Mouse (Mus musculus) adrenal gland (tissue): ENCODE measurements around the gene Mgea5.

Source experiments
- intact Hi-C: fragments of 180-260 bp; cut with DNase I; formaldehyde crosslinking; loops from one replicate; pipeline ENCODE4 v1.15.1; 2025

Gene Mgea5

DNA sequence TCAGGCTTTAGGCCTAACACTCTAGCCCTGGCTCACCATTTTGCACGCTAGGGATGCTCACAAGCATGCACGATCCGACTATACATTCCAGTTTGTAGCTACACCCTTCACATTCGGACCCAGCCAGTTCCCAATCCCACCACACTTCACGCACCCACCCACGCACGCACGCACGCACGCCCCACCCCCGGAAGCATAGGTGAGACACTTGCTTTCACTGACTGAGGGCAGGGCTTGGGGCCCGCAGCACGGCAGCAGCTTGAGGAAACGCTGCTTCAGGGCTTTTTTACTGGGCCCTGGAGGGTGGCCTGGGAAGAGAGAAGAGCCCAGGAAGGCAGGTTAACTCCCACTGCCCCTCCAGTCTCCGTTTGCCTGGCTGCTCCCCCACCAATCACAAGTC is 13.2 kb upstream of the Mgea5 start:
- intact Hi-C loops = no loop called here

DNA sequence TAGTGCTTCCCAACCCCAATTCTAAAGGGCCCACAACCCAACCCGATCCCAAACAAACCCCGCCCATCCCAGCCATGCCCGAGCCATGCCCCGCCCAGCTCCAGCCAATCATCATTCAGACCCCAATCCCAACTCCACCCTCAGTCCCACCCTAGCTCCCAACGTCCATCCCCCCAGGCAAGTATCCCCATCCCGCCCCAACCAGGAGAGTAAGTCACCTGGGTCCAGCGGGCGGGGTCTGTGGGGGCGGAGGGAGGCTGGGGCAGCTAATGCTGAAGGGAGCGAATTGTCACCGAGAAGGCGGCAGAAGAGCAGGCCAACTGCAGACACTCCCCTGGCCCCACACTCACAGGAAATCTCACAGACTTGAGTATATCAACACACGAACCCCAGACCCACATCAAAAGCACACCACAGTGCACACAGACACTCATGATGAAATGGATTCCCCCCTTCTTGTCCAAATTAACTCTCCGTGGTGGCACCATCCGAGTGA is 12.5 kb upstream of the Mgea5 start:
- intact Hi-C loops = no loop called here

DNA sequence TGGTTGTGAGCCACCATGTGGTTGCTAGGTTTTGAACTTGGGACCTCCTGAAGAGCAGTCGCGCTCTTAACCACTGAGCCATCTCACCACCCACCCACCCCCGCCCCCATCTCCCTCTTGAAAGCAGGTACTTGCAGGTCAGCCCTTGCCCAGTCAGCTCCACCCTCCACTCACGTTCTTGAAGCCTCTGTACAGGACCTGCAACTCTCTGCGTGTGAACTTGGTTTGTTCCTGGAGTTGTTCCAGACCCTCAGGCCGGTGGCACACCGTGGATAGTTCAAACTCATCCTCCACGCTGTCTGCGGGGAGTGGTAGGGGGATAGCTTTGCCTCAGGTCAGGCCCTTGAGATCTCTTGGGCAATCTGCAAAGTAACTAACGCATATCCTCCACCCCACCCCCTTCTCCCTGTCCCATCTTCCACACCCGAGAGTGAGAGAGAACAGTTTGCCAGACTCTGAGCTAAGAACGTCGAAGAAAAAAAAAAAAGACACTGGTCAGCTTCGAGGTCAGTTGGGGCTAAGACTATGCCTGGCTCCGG is 11.8 kb upstream of the Mgea5 start:
- intact Hi-C loops = no loop called here

DNA sequence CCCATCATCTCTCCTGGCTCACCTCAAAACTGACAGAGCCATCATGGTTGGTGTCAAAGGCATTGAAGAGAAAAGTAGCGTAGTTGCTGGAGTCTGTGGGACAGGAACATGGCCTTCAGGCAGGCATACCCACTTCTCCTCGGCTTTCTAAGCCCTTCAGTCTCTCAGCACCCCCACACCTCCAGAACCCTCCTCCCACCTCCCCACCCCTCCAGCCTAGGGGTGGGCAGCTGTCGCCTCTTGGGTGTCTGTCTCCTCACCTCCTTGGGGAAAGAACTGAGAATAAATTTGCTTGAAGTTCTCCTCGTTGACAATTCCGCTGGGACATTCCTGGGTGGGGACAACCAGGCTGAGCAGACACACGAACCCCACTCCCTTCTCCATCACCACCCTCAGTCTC is 11.1 kb upstream of the Mgea5 start:
- intact Hi-C loops = no loop called here

DNA sequence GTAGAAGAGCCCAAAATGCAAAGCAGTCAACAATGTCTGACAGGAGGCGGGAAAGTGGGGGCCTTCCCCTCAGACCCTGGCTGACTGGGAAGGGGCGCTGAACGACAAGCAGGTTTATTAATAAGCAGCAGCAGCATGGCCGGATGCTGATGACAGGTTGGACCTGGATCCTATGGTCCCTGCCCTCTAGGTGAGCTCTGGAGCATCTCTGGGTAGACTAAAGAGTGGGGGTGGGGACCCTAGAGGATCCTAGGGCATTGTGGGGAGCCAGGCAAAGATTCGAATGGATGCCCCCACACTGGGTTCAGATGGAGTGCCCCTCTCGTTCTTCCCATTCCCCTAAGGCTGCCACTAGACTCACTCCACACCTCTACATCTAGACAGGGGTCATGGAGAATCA is 8.8 kb upstream of the Mgea5 start:
- intact Hi-C loops = no loop called here

DNA sequence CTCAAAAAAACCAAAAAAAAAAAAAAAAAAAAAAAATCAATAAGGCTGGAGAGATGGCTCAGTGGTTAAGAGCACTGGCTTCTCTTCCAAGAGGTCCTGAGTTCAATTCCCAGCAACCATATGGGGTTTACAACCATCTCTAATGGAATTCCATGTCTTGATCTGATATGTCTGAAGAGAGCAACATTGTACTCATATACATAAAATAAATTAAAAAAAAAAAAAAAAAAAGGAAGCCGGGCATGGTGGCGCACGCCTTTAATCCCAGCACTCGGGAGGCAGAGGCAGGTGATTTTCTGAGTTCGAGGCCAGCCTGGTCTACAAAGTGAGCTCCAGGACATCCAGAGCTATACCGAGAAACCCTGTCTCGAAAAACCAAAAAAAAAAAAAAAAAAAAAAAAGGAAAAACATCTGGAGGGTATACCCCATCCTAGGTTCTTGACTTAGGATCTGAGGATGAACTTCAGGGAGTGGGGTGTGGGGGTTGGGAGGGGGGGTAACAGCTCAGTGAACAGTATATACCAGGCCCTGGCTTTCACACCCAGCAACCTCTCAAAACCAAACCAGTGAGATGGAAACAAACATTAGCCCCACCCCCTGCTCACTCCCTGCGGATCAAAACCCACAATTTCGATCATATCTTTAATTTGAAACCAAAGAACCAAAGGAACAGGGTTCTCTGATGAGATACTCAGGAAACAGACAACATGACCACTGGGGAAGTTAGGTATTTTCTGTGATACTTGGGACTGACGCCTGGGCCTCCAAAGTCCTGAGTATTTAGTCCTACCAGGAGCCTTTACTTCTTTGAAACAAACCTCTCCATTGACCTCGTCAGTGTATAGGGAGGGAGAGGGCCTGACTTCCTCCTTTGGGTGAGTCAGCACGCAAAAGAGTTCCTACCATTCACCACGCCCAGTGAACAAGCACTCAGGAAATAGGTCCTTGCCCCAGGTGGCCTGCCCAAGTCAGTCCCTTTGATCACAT is 6.5 kb upstream of the Mgea5 start:
- intact Hi-C loops = no loop called here

DNA sequence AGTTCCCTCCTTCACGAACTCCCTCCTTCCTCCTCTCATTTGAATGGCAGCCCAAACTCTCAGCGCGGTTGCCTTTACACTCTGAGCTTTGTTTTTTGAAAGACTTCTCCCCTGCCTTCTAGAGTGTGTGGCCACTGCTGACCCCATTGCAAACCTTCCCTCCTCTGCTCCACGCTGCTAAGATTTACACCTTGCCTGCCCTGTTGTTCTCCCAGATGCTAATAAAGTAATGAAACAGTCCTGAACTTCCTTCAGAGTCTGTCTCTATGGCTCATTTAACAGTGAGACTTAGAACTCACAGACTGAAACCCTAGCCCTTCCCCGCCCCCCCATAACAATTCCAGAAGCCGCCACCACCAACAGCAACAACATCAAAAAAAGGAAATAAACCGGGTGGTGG is 5.7 kb upstream of the Mgea5 start:
- intact Hi-C loops = no loop called here

DNA sequence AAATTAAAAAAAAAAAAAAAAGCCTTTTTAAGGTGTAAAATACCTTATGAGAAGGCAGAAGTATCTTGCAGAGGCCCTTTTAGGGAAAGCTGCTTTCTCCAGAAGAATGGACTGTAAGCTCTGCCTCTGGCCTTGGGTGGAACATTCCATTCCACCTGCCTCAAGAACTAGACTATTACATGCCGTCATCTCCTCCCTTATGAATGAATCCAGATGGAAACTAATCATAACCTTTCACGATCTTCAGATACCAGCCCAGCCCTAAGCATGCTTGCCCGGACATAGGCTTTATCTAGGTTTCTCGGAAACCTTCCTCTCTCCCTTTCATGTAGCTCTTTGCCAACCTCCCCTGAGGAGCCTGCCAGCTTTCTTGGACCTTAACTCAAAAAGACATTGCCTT is 4.7 kb upstream of the Mgea5 start:
- intact Hi-C loops = no loop called here

DNA sequence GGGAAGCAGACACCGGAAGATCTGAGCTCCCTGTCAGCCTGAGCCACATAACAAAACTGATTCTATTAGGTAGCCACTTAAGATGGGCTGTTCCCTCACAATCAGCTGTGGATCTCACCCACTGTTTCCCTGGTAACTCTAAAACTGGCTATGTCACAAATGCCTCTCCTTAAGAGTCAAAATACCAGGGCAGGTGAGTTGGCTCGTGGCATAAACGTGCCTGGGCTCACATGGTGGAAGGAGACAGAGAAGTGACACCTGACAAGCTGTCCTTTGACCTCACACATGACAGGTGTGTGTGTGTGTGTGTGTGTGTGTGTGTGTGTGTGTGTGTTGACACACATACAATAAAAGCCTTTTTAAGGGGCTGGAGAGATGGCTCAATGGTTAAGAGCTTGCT is 3.8 kb upstream of the Mgea5 start:
- intact Hi-C loops = no loop called here

DNA sequence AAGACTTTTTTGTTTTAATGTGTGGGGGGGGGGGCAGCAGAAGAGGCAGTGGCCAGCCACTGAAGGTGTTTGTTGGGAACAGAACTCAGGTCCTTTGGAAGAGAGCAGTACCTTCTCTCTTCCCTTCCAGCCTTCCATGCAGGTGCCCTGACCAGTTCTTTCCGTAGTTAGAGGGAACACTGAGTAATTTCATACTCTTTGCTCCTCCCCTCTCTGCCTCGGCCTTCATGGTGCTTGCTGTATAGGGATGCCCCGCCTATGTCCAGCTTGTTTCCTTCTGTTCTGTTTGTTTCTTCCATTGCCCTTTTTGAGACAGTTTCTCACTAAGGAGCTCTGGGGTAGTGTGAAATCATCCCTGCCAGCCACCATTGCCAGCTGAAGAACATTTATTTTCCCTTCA is 1.8 kb upstream of the Mgea5 start:
- intact Hi-C loops = no loop called here

DNA sequence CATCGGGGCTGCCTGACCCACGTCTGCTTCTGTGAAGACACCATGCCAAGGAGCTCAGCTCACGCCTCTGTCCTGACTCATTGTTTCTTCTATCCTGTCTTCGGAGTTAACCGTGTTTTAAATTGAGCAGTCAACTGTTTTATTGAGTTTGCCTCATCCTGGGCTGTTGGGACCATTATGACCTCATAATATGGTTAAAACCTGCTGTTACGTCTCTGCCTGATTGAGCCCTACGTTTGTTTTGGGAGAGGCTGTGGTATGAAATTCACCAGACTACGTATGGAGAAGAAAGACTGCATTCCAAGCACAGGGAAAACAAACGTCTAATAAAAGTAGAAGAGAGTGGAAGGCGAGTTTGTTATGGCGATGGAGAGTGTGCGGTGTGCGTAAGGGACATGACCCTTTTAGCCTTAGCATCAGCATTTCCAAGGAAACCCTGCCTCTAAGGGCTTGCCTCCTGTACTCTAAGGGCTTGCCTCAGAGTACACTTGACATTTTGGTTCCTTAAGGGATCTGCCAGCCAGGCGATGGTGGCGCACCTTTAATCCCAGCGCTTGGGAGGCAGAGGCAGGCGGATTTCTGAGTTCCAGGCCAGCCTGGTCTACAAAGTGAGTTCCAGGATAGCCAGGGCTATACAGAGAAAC is 418 bp upstream of the Mgea5 start:
- intact Hi-C loops = no loop called here

DNA sequence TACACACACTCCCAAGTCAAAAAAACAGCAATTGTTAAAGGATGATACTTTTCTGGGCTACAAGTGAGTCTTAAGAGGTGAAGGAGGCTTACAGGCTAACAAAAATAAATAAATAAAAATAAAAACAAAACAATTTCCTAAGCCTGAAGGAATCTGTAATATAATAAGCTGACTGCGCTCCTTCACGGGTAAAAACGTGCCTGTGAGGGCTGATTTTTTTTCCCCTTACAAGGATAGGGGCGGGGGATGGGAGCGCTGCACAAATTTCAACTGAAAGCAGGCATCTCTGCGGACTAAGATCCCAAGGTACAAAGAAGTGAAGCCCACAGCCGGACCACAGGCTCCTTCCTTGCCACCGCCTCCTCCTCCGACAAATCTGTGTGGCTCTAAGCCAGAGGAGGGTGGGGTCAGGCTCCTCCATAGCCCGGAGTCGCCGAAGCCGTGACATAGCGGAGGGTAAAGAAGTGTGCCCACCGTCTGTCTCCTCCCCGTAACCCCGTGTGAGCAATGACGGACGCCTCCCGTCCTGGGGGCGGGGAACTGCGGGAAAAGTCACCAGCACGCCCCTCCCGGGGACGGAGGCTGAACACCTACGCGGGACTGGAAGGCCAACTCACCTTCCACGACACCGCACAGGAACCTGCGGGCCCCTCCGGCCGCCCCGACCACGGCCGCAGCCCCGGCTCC is 1.2 kb downstream of the Mgea5 start:
- intact Hi-C loops = no loop called here

DNA sequence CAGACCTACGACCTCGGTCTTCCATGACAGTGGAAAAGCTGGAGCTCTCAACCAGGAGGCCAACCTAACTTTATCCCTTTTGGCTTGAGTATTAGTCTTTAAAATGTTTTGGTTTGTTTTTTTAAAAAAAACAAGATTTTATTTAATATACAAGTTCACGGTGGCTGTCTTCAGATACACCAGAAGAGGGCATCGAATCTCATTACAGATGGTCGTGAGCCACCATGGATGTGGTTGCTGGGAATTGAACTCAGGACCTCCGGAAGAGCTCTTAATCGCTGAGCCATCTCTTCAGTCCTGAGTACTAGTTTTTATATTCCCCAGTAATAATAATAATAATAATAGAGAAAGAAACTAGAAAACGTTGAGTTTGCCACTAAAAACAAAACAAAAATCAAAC is 2.0 kb downstream of the Mgea5 start:
- intact Hi-C loops = no loop called here

DNA sequence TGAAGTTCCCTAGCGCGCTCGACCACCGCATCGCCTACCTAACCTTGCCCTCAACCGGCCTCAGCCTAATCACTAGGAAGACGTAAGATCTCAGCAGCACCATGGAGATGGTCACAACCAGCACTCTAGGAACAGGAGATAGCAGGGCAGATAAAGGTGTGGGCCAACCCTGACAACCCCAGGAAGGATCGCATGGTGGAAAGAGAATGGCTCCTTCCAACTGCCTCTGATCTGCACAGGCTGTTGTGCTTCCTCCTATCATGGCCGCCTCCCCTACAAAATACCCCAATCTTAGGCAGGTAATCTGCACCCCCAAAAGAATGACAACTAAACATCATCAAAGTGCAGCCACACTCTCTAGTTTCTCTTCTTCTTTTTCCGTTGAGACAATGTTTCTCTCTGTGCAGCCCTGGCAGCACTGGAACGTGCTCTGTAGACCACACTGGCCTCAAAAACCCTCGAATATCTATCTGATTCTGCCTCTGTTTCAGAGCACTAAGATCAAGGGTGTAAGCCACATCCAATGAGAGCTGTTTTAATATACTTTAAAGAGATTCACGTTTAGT is 3.2 kb downstream of the Mgea5 start:
- intact Hi-C loops = no loop called here

DNA sequence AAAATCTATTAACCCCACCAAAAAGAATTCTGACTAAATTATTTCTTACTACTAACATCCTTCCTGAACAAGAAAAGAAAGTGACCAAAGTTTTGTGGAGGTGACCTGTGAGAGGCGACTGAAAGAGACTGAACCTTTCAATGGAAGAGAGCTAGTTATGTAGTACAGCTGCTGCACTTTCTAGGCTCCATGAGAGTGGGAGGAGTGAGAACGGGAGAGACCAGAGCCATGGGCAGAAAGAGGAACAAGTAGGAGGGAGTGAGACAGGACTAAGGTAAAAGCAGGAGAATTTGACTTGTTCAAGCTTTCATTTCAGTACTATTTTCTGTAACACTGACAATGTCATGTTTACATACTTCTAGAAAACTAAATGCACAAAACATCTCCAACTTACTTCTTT is 8.2 kb downstream of the Mgea5 start:
- intact Hi-C loops = no loop called here

DNA sequence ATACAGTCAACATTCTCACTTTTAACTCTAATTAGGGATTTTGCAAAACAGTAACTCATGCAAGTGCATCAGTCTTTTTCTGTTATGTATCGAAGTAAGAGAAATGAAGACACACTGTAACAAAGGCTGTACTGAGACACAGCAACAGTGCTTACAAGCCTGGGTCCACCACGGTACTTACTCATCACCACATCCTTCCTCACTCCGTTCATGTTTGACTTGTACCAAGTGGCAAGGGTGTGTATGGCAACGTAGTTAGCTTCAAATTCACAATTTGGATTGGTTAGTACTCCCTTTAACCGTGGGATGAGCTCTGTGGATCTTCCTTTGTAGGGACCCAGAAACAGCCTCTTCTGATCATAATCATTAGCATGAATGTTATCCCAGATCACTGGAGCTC is 12.1 kb downstream of the Mgea5 start:
- intact Hi-C loops = no loop called here

DNA sequence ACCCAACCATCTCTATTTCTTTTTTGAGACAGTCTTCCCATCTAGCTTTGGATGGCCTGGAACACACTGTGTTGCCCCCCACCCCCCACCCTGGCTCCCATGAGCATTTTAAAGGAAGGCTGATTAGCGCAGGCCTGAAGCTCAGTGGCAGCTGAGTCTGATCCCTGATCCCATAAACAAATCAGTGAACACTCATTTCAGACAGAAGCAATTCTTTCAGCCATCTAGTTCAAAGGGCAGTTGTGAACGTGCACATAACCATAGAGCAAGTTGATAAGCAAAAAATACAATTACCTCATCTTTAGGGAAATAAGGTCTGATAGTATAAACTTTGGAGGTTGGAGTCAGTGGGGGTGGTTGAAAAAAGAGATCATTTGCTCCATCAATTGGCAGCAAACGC is 22.8 kb downstream of the Mgea5 start:
- intact Hi-C loops = no loop called here

DNA sequence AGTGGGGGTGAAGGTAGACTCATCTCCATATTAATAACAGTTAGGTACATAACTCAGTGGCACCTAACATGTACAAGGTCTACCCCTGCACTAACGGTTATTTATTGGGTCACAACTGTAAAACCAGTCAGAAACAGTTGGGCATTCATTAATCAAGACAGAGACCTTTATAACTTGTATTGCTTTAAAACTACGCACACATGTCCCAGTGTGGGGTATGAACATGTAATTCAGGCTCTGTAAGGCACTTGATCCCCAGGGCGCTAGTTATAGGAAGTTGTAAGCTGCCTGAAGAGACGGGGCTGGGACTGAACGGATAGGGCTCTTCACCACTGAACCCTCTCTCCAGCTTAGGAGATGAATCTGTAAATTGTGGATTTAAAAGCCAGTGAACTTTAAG is 25.0 kb downstream of the Mgea5 start:
- intact Hi-C loops = no loop called here

DNA sequence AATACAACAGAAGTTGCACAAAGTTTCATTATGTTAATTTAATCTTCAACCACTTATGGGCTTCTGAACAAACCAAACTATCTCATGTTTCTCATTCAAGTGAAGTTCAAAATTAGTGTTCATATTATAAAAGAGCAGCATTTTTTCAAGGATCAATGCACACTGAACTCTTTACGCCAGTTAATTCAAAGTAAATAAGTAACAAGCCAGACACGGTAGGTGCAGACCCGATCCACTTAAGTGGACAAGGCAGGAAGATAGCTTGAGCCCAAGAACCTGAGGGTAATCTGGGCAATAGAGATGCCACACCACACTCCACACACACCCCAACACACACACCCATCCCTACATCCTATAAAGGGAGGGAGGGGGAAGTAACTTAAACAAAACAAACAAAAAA is 30.1 kb downstream of the Mgea5 start:
- intact Hi-C loops = no loop called here

DNA sequence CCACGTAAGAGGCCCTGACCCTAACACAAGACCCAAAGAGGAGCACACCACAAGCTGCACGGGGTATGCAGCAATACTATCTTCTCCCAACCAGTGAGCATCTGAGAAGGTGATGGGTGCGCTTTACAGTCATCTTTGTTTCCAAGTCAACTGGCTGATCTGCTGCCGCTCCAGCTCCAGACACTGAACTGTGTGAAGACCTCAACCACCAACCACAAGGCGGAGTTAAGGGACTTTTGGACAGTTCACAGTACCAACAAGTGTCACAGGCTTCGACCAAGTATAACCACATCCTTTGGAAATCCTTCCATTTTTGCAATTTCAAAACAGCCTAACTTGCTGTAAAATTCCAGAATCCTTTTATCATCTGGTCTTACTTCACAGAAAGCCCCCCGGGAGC is 31.8 kb downstream of the Mgea5 start:
- intact Hi-C loops = no loop called here

DNA sequence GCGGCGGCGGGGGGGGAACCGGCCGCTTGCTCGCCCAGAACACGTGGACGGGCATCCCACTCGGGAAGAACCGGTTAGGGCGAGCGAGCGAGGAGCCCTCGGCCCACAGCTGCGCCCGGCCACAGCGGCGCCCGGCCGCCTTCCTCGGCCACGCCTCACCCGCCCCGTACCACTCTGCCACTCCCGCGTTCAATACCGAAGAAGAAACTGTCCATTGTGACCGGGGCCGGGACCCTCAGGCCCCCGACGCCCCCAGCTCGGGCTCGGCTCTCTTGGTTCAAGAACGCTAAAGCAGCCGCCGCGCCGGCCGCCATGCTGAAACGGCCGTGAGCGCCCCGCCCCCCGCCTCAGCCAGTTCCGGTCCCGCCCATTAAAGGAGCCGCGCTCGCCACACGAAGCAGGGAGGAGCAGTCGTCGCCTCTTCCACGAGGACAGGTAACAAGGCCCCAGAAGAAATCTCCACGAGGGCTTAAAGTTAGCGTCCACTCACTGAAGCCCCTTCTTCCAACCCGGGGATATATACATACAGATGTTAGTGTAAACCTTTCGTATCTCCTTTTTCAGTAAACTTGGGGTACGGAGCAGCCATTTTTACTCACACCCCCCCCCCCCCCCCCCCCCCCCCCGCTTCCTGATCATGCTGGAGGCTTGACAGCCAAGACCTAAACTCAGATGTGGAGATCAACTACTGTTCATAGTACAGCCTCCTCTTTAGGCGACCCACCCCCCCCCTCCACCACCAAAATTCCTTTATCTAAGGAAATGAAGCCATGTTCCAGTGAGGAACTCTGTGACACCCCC is 34.2 kb downstream of the Mgea5 start, which contains the start of gene Npm3:
Npm3 (minus strand) TSS at position 349 of the 801 bp plus-strand sequence.
- intact Hi-C loops = loop anchor here (5.0 kb wide), 1 partner anchor 527 kb away; no protein-coding TSS in a partner anchor
